Mouse (Mus musculus) embryonic facial prominence, embryonic 12.5 days (tissue): ENCODE measurements around the gene Actl7a. TPM values are rescaled to one million over a fixed set of nuclear protein-coding genes. Genes with fewer than 3 reads are reported as not detected.

Experiments used
- ATAC-seq: fragments of 200-750 bp; cut with Nextera tagmentation; 2 replicates; pipeline ENCODE4 v1.8.0; 2017; ENCODE audit not compliant: insufficient number of reproducible peaks, insufficient read depth, low FRiP score, low TSS enrichment
- H3K27ac ChIP-seq: fragments of 300-500 bp; sonication (generic); 2 replicates; pipeline ENCODE4 v1.5.1; 2016; ENCODE audit warnings: mild to moderate bottlenecking
- H3K27me3 ChIP-seq: fragments of 300-500 bp; sonication (generic); 2 replicates; pipeline ENCODE4 v1.6.1; 2016; ENCODE audit warnings: mild to moderate bottlenecking, moderate library complexity
- H3K36me3 ChIP-seq: fragments of 300-500 bp; sonication (generic); 2 replicates; pipeline ENCODE4 v1.6.1; 2016; ENCODE audit warnings: mild to moderate bottlenecking
- H3K4me1 ChIP-seq: fragments of 300-500 bp; sonication (generic); 2 replicates; pipeline ENCODE4 v1.6.1; 2016
- H3K4me2 ChIP-seq: fragments of 300-500 bp; sonication (generic); replicated peaks from 2 replicates; pipeline ENCODE4 v1.6.1; 2016; ENCODE audit warnings: mild to moderate bottlenecking, moderate library complexity
- H3K4me3 ChIP-seq: fragments of 300-500 bp; sonication (generic); 2 replicates; pipeline ENCODE4 v1.5.1; 2016; ENCODE audit warnings: mild to moderate bottlenecking
- H3K9ac ChIP-seq: fragments of 300-500 bp; sonication (generic); 2 replicates; pipeline ENCODE4 v1.6.1; 2016; ENCODE audit warnings: mild to moderate bottlenecking, moderate library complexity
- H3K9me3 ChIP-seq: fragments of 300-500 bp; sonication (generic); 2 replicates; pipeline ENCODE4 v1.6.1; 2016; ENCODE audit warnings: mild to moderate bottlenecking, moderate library complexity
- WGBS: fragments of 180-500 bp; shearing (Covaris S2); methylation state at CpG from one replicate; pipeline ENCODE4 v1.1.7; 2016; 5-methylcytosine and 5-hydroxymethylcytosine counted together
- polyA plus RNA-seq: library from polyadenylated mRNA; unstranded; fragments of >200 nt; fragmentation: Nextera tagmentation; extraction: Ambion mirVana; gene quantifications from 2 replicates; pipeline ENCODE4 v1.2.1, GENCODE M21; 2016

Actl7a gene
- polyA plus RNA-seq = not detected in 2 replicates

GRCm38 (mm10) chr4:56743363-56744195, at the start of gene Actl7a:
TSS of gene Actl7a (plus strand) at chr4:56743413.
- H3K4me2 ChIP-seq = no peak within 1 kb of the TSS
- ATAC-seq = no peak

GRCm38 (mm10) chr4:56696401-56696800, 46.8 kb upstream of the Actl7a start:
- Histone ChIP-seq H3K9me3 (no peaks in the 10 kb centered on the region), H3K4me3 (no peak overlapping the region), H3K36me3 (no peaks in the 10 kb centered on the region), H3K4me2 (no peak overlapping the region), H3K27me3 (no peaks in the 10 kb centered on the region), H3K4me1 (no peaks in the 10 kb centered on the region), H3K27ac (no peak overlapping the region), H3K9ac (no peak overlapping the region)
- WGBS = 81% methylated on average over 7 of the region's 7 CpGs
- no peak for ATAC-seq

More at GRCm38 (mm10) chr4:56743363-56744195, at the start of gene Actl7a:
- Histone ChIP-seq H3K27ac (no peak within 1 kb of the TSS), H3K4me3 (no peak within 1 kb of the TSS), H3K27me3 (no peaks in the 10 kb centered on the region), H3K36me3 (peaks cover 37% of the 10 kb centered on the region), H3K4me1 (no peaks in the 10 kb centered on the region), H3K9me3 (no peaks in the 10 kb centered on the region), H3K9ac (no peak within 1 kb of the TSS)
- 96% methylated on average over 21 of the region's 21 CpGs for WGBS

GRCm38 (mm10) chr4:56698671-56699070, 44.5 kb upstream of the Actl7a start:
- WGBS = 41% methylated on average over 5 of the region's 5 CpGs
- Histone ChIP-seq H3K27me3 (no peaks in the 10 kb centered on the region), H3K4me3 (no peak overlapping the region), H3K9ac (no peak overlapping the region), H3K4me1 (no peaks in the 10 kb centered on the region), H3K27ac (no peak overlapping the region), H3K9me3 (no peaks in the 10 kb centered on the region), H3K4me2 (no peak overlapping the region), H3K36me3 (no peaks in the 10 kb centered on the region)
- no peak for ATAC-seq

GRCm38 (mm10) chr4:56702234-56702633, 41.0 kb upstream of the Actl7a start:
- no peaks in the 10 kb centered on the region for H3K9me3 ChIP-seq
- no peak overlapping the region for H3K27ac ChIP-seq
- H3K4me2 ChIP-seq = peak overlapping the region; percentile 30; the same call in 1 of the 2 replicates
- no peaks in the 10 kb centered on the region for H3K27me3 ChIP-seq
- H3K4me1 ChIP-seq = no peaks in the 10 kb centered on the region
- WGBS = 5% methylated on average over 10 of the region's 10 CpGs
- H3K36me3 ChIP-seq = no peaks in the 10 kb centered on the region
- no peak overlapping the region for H3K4me3 ChIP-seq
- no peak overlapping the region for H3K9ac ChIP-seq
- no peak for ATAC-seq

GRCm38 (mm10) chr4:56713155-56713554, 30.1 kb upstream of the Actl7a start:
- no peak overlapping the region for H3K9ac ChIP-seq
- no peaks in the 10 kb centered on the region for H3K27me3 ChIP-seq
- no peak overlapping the region for H3K4me2 ChIP-seq
- H3K27ac ChIP-seq = no peak overlapping the region
- no peaks in the 10 kb centered on the region for H3K9me3 ChIP-seq
- WGBS = 88% methylated on average over 3 of the region's 3 CpGs
- no peak for ATAC-seq
- no peaks in the 10 kb centered on the region for H3K36me3 ChIP-seq
- H3K4me3 ChIP-seq = no peak overlapping the region
- peaks cover 9% of the 10 kb centered on the region for H3K4me1 ChIP-seq

- Histone ChIP-seq H3K4me1 (0 out of 2 replicates have a peak, but pooled peaks cover 4% of the 10 kb centered on the region), H3K4me2 (no peak overlapping the region), H3K27ac (no peak overlapping the region), H3K9me3 (no peaks in the 10 kb centered on the region), H3K4me3 (no peak overlapping the region), H3K9ac (no peak overlapping the region), H3K27me3 (no peaks in the 10 kb centered on the region), H3K36me3 (no peaks in the 10 kb centered on the region)
- WGBS = 64% methylated on average over 5 of the region's 5 CpGs
- ATAC-seq = no peak
These were observed 26.4 kb upstream of the Actl7a start for GRCm38 (mm10) chr4:56716801-56717200.

- H3K4me1 ChIP-seq = 0 out of 2 replicates have a peak, but pooled peaks cover 4% of the 10 kb centered on the region
- WGBS = 90% methylated on average over 3 of the region's 3 CpGs
- H3K36me3 ChIP-seq = no peaks in the 10 kb centered on the region
- H3K9me3 ChIP-seq = no peaks in the 10 kb centered on the region
- no peaks in the 10 kb centered on the region for H3K27me3 ChIP-seq
- no peak overlapping the region for H3K4me2 ChIP-seq
- no peak for ATAC-seq
- no peak overlapping the region for H3K4me3 ChIP-seq
- H3K27ac ChIP-seq = no peak overlapping the region
- no peak overlapping the region for H3K9ac ChIP-seq
These were observed 25.3 kb upstream of the Actl7a start for GRCm38 (mm10) chr4:56717932-56718331.

GRCm38 (mm10) chr4:56718573-56719442, 24.4 kb upstream of the Actl7a start:
- Histone ChIP-seq H3K4me1 (0 out of 2 replicates have a peak, but pooled peaks cover 4% of the 10 kb centered on the region), H3K36me3 (no peaks in the 10 kb centered on the region), H3K27ac (no peak overlapping the region), H3K9ac (no peak overlapping the region), H3K4me3 (no peak overlapping the region), H3K27me3 (no peaks in the 10 kb centered on the region), H3K9me3 (no peaks in the 10 kb centered on the region), H3K4me2 (no peak overlapping the region)
- 56% methylated on average over 12 of the region's 12 CpGs for WGBS
- no peak for ATAC-seq

GRCm38 (mm10) chr4:56719456-56719855, 23.8 kb upstream of the Actl7a start:
- H3K4me1 ChIP-seq = 0 out of 2 replicates have a peak, but pooled peaks cover 4% of the 10 kb centered on the region
- ATAC-seq = no peak
- H3K36me3 ChIP-seq = no peaks in the 10 kb centered on the region
- no peak overlapping the region for H3K4me3 ChIP-seq
- no peaks in the 10 kb centered on the region for H3K27me3 ChIP-seq
- no peak overlapping the region for H3K27ac ChIP-seq
- no peak overlapping the region for H3K9ac ChIP-seq
- no peak overlapping the region for H3K4me2 ChIP-seq
- no peaks in the 10 kb centered on the region for H3K9me3 ChIP-seq
- 64% methylated on average over 9 of the region's 9 CpGs for WGBS

- ATAC-seq = no peak
- no peak overlapping the region for H3K9ac ChIP-seq
- no peak overlapping the region for H3K27ac ChIP-seq
- H3K27me3 ChIP-seq = no peaks in the 10 kb centered on the region
- H3K4me3 ChIP-seq = no peak overlapping the region
- 0 out of 2 replicates have a peak, but pooled peaks cover 4% of the 10 kb centered on the region for H3K4me1 ChIP-seq
- WGBS = 71% methylated on average over 9 of the region's 9 CpGs
- no peaks in the 10 kb centered on the region for H3K9me3 ChIP-seq
- no peak overlapping the region for H3K4me2 ChIP-seq
- H3K36me3 ChIP-seq = no peaks in the 10 kb centered on the region
These were observed 22.8 kb upstream of the Actl7a start for GRCm38 (mm10) chr4:56720403-56720802.

GRCm38 (mm10) chr4:56721469-56721868, 21.7 kb upstream of the Actl7a start:
- Histone ChIP-seq H3K4me2 (no peak overlapping the region), H3K9me3 (no peaks in the 10 kb centered on the region), H3K4me3 (no peak overlapping the region), H3K27me3 (no peaks in the 10 kb centered on the region), H3K4me1 (0 out of 2 replicates have a peak, but pooled peaks cover 4% of the 10 kb centered on the region), H3K36me3 (no peaks in the 10 kb centered on the region), H3K27ac (no peak overlapping the region), H3K9ac (no peak overlapping the region)
- ATAC-seq = no peak
- 30% methylated on average over 3 of the region's 3 CpGs for WGBS
